9 mouse cellular contexts compared by ENCODE assay signal in genomic region chr10:61466242-61466641, GRCm38 (mm10). TPM values are rescaled to one million over a fixed set of nuclear protein-coding genes. Genes with fewer than 3 reads are reported as not detected.
A peak's percentile ranks its signal among the peaks of the same experiment; 100 is the strongest.
DNase-seq lines count a peak whose midpoint lies in the region; ATAC-seq and TF ChIP-seq lines count a peak whose summit lies in the region.
"Had no signal": no experiment of that assay in that cellular context is flagged by ENCODE, and none has a peak within 500 bp of the region (broad histone marks: within the 10 kb centered on the region; RNA-seq: fewer than 3 reads in every experiment).

No protein-coding gene starts in this region.

- H3K27me3 ChIP-seq in liver, embryonic 13.5 days, result no peaks in the 10 kb centered on the region
- H3K27me3 ChIP-seq: limb, embryonic 13.5 days had no signal

- DNase-seq in left cerebral cortex, adult 2 months (ENCODE audit: extremely low spot score in 1 of 2, low spot score in 2 of 2), result no peak
- no peak for DNase-seq in left cerebral cortex, adult 9 months (ENCODE audit: low spot score in 2 of 2)
- DNase-seq in MEL-GATA-1-ER (ENCODE audit: extremely low read depth, low read depth), result peak; percentile 65
- DNase-seq in liver, embryonic 13.5 days, result peak; percentile 38
- peak; percentile 20 for DNase-seq in thymus, postnatal 0 days (ENCODE audit: low spot score)
- DNase-seq in frontal cortex, postnatal 25 days (ENCODE audit: low spot score in 2 of 2), result no peak
- DNase-seq: cerebellum, adult 8-10 months had no signal

- peak; percentile 25; the same call in 1 of the 2 replicates for ATAC-seq in liver, embryonic 13.5 days (ENCODE audit: low read depth)
- ATAC-seq in monocyte, adult 5-6 weeks (replicated peaks; ENCODE audit: insufficient number of reproducible peaks, low FRiP score, low TSS enrichment, poor library complexity, severe bottlenecking), result no peak

- 39% methylated on average over 8 of the region's 8 CpGs for WGBS in liver, embryonic 13.5 days (ENCODE audit: insufficient replicate concordance)

- H3K4me2 ChIP-seq in liver, embryonic 13.5 days, result 0 out of 2 replicates have a peak overlapping the region, but pooled peaks have one; percentile 22
- H3K4me2 ChIP-seq: limb, embryonic 13.5 days had no signal

- TF ChIP-seq CTCF in left cerebral cortex, adult 2 months (IDR thresholded peaks at IDR 0.05), result peak; percentile 30

- H3K4me3 ChIP-seq in left cerebral cortex, adult 2 months, result no peak overlapping the region
- H3K4me3 ChIP-seq in liver, embryonic 13.5 days (replicated peaks), result no peak overlapping the region
- H3K4me3 ChIP-seq: limb, embryonic 13.5 days had no signal

- intact Hi-C loops in left cerebral cortex, adult 2 months (cut with DNase I), result no loop called here

- peaks cover 31% of the 10 kb centered on the region for H3K4me1 ChIP-seq in liver, embryonic 13.5 days (replicated peaks)
- H3K4me1 ChIP-seq: limb, embryonic 13.5 days had no signal

- no peak overlapping the region for H3K9ac ChIP-seq in liver, embryonic 13.5 days
- H3K9ac ChIP-seq: limb, embryonic 13.5 days had no signal

- H3K9me3 ChIP-seq in liver, embryonic 13.5 days (replicated peaks), result no peaks in the 10 kb centered on the region

- no peaks in the 10 kb centered on the region for H3K36me3 ChIP-seq in liver, embryonic 13.5 days
- H3K36me3 ChIP-seq: limb, embryonic 13.5 days had no signal

- no peak overlapping the region for H3K27ac ChIP-seq in left cerebral cortex, adult 2 months
- H3K27ac ChIP-seq in liver, embryonic 13.5 days, result 0 out of 2 replicates have a peak overlapping the region, but pooled peaks have one; percentile 14
- H3K27ac ChIP-seq: limb, embryonic 13.5 days had no signal

RNA-seq across cellular contexts. Expression of gene Lrrc20, which starts 9.4 kb away (rescaled TPM):
- 10 to 100 TPM; 17.6 to 18.2 TPM for total RNA-seq in left cerebral cortex, adult 2 months (2021)
- polyA plus RNA-seq in liver, embryonic 13.5 days (2015; fragmentation: Nextera tagmentation; extraction: Ambion mirVana), result 7.8 and 8.1 TPM in 2 replicates
- polyA plus RNA-seq in thymus, postnatal 0 days (2015; fragmentation: Nextera tagmentation; extraction: Ambion mirVana), result 3.5 and 4.5 TPM in 2 replicates
- total RNA-seq in monocyte, adult 5-6 weeks (2017), result 2.1 to 4.9 TPM (median 3.3 TPM) in 3 replicates

RNA-seq across cellular contexts. Expression of gene Eif4ebp2, which starts 13.8 kb away (rescaled TPM):
- total RNA-seq in left cerebral cortex, adult 2 months (2021), result 10 to 100 TPM; 45.2 to 47.5 TPM
- polyA plus RNA-seq in liver, embryonic 13.5 days (2015; fragmentation: Nextera tagmentation; extraction: Ambion mirVana), result 47.4 and 50.8 TPM in 2 replicates
- polyA plus RNA-seq in thymus, postnatal 0 days (2015; fragmentation: Nextera tagmentation; extraction: Ambion mirVana), result 83.7 and 91.5 TPM in 2 replicates
- total RNA-seq in monocyte, adult 5-6 weeks (2017), result 9.4 to 20.7 TPM (median 11.8 TPM) in 3 replicates

RNA-seq across cellular contexts. Expression of gene Nodal, which starts 48.5 kb away (rescaled TPM):
- total RNA-seq in left cerebral cortex, adult 2 months (2021), result not detected
- polyA plus RNA-seq in liver, embryonic 13.5 days (2015; fragmentation: Nextera tagmentation; extraction: Ambion mirVana), result 0.46 and 0.50 TPM in 2 replicates
- polyA plus RNA-seq in thymus, postnatal 0 days (2015; fragmentation: Nextera tagmentation; extraction: Ambion mirVana), result 0.08 TPM in 2 replicates
- total RNA-seq in monocyte, adult 5-6 weeks (2017), result 0.49 TPM in 1 of 3 replicates, not detected in the others

Comparison
In these comparisons a context has a peak if more than half of its experiments do, and no peak if none do; other contexts are left out.
1. DNase-seq: peak in MEL-GATA-1-ER (single experiment), liver, embryonic 13.5 days (single experiment) and thymus, postnatal 0 days (single experiment); none in left cerebral cortex, adult 2 months (0 of 2), left cerebral cortex, adult 9 months (0 of 2) and frontal cortex, postnatal 25 days (0 of 2).